Mouse (Mus musculus) E14TG2a.4 (cell line): ENCODE measurements at regions not wholly inside any gene's neighbourhood (a gene's known extent, or its start where the extent isn't known, plus 50 kb on each side); places are given as distances from the start of the nearest gene placed in this dataset.

ENCODE experiments used
- CTCF ChIP-seq: conservative IDR thresholded peaks from 2 replicates; pipeline ENCODE4 v1.5.1; 2014; ENCODE audit warnings: low read length
- POU5F1 ChIP-seq: IDR thresholded peaks from 2 replicates; pipeline ENCODE4 v1.6.1; 2014; ENCODE audit warnings: low read length, borderline replicate concordance

DNA sequence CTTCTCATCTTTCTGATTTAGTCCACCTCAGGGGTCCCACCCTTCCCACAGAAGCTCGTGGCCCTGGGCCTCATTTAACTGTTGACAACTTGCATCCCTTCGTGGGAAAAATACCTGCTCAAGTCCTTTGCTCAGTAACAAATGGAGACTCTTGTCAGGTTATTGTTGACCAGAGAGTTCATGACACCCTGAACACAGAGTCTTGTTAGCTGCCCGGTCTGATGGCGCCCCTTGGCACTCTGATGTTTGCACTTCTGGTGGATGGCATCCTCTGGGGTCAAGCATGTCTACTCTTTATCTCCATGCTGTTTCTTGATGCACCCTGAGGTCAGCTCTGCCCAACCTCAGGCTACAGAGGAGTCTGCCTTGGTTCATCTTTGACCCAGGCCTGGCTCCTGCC, 157.6 kb upstream of the Trpc7 start:
- TF ChIP-seq CTCF (no peak), POU5F1 (no peak)
